Mouse (Mus musculus): Measurements from ENCODE around the gene Rybp.

The Rybp gene

GRCm38 (mm10) chr6:100187821-100188220, 99.5 kb downstream of the Rybp start:
- DNase-seq: no peak

GRCm38 (mm10) chr6:100186789-100187188, 100.5 kb downstream of the Rybp start:
- no peak for DNase-seq

GRCm38 (mm10) chr6:100185524-100185923, 101.8 kb downstream of the Rybp start:
- DNase-seq: no peak

GRCm38 (mm10) chr6:100183344-100183743, 103.9 kb downstream of the Rybp start:
- DNase-seq: no peak

GRCm38 (mm10) chr6:100180883-100181262, 106.4 kb downstream of the Rybp start:
- no peak for DNase-seq

- DNase-seq: no peak
Observed at GRCm38 (mm10) chr6:100180213-100180882, 106.9 kb downstream of the Rybp start.

GRCm38 (mm10) chr6:100178830-100179229, 108.5 kb downstream of the Rybp start:
- no peak for DNase-seq
